Mouse (Mus musculus) heart, postnatal 4 days (tissue): ENCODE results near the gene Mgme1. TPM values are rescaled to one million over a fixed set of nuclear protein-coding genes. Genes with fewer than 3 reads are reported as not detected.

ENCODE experiments used
- DNase-seq: peaks from one replicate; pipeline ENCODE4 v3.0.0; 2021
- total RNA-seq, 2 experiments: library from RNA; stranded (reverse); gene quantifications; 2 replicates each; pipeline ENCODE4 v1.2.3; 2021

The Mgme1 gene
- total RNA-seq, result 10 to 100 TPM; 10.2 to 11.8 TPM

DNA sequence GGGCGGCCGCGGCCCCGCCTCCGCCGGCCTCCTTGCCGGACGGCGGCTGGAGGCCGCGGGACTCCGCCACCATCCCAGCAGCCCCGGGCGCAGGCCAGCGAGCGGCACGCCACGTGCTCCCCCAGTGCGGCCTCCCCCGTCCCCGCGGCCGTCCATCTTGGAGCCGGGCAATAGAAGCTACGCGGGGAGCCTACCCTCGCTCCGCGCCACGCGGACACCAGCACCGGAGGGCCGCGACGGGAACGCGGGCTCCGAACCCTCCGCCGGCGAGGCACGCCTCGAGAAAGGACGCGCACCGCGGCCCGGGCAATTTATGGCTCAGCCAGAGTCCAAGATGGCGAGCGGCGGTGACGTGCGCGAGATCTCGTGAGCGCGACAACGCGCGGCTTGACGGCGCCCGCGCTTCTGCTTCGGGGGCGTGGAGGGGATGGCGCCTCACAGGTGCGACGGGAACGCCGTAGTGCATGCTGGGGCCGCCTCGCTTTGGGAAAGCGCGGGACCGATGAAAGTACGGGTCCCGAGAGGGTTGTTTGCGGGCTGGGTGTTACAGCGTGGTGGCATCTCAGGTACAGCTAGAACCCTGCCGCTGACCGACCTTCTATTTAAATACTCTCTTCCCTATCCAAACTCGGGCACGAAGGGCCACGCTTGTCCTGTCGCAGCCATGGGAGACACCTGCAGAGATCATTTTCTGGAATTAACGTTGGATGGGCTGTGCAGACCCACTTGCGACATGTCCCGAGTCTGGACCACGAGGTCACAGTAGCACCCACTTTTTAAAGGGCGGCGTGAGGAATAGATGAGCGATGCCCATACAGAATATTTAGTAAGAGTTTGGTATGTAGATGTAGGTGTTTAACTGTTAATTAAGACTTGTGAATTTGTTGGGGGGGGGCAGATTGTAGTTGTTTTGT is at the start of gene Mgme1, which contains the start of gene Snx5:
Gene Mgme1 (plus strand): TSS at position 157 of the 914 bp plus-strand sequence.
Gene Snx5 (minus strand): TSS at position 400 of the 914 bp plus-strand sequence.
- peak; percentile 93 for DNase-seq

- no peak for DNase-seq
These were observed 46.1 kb upstream of the Mgme1 start for GRCm38 (mm10) chr2:144224351-144224750.

DNA sequence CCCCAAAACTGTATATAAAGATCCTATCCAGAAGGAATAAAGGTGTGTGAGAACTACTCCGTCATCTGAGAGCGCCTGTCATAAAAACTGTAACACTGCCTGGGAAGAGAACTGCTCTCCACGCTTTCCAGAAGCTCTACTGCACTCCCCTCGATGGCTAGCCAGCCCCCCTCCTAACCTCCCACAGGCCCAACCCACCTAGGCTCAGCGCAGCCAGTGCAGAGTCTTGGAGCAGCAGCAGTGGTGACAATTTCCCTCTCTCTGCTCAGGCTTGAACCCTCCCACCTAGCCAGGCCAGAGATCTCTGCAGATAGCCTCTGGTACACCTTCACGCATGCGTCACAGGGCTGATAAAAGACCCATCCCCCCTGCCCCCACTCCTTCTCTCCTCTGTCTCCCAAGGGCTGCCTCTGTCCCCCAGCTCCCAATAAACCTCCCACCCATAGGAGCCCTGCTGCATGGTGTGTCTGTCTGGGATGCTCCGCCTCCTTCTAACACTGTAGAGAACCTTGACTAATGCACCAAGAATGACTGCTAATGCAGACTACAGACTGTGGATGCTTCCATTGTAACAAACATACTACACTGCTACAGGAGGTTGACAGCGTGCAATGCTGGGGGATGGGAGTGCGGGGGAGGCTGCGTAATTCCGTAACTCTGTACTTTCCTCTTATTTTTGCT is 43.4 kb upstream of the Mgme1 start:
- DNase-seq, result no peak

DNA sequence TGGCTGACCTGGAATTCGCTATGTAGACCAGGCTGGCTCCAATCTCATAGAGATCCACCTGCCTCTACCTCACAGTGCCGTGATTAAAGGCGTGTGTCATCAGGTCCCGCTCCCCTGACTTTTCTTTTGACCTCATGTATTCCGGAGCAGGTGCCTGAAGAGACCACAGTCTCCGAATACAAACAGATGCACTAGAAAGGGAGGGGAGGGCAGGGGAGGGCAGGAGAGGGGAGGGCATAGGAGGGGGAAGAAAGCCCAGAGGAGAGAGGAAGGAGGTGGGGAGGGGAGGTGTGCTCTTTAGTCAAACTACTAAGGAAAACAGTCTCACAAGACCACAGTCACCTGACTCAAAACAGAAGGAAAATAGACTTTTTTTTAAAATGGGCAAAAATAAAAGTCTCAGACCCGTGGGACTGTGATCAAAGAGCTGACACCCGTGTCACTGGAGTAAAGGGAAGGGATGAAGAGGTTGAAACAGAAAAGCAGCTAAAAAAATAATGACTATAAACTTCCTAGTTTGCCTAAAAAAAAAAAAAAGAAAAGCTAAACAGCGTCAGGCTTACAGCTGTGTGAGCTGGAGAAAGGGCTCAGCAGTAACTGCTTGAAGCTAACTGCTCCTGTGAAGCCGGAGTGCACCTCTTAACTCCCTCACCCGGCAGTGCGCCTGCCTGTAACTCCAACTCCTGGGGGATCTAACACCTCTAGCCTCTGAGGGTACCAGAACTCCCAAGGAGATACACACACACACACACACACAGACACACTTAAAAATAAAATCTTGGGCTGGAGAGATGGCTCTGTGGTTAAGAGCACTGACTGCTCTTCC is 41.7 kb upstream of the Mgme1 start:
- no peak for DNase-seq

DNA sequence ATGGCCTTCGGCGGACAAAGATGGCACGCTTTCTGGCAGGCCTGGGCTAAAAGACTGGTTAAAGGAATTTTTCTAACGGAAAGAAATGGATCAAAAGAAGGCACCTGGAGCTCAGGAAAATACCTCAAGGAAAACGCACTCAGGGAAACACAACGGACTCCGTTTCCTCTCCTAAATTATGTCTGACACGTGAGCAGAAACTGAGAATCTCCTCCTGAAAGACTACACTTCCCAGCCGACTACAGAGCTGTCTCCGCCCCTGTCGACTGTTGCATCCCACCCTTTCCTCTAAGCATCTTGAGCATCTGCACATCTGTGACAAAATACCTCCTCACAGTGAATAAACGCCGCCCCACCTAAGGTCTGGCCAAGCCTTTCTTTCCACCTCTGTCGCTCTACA is 40.8 kb upstream of the Mgme1 start:
- DNase-seq, result no peak

DNA sequence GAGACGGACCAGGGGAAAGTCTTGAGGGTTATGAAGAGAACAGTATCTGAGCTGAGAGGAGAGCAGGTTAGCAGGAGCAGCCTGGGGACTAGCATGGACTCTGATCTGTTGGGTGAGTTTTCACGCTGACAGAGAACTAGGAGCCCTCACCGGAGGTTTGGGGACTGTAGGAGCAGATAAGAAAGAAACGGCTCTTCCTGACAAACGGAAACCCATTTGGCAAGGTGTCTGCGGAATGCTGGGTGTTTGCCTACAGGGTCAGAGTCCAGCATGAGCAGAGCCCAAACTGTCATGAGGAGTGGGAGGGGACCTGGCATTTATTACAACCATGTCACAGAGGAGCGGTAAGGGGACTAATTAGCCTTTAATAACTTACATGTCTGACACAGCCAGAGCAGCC is 40.0 kb upstream of the Mgme1 start:
- DNase-seq, result no peak

GRCm38 (mm10) chr2:144231115-144231514 is 39.3 kb upstream of the Mgme1 start:
- no peak for DNase-seq

DNA sequence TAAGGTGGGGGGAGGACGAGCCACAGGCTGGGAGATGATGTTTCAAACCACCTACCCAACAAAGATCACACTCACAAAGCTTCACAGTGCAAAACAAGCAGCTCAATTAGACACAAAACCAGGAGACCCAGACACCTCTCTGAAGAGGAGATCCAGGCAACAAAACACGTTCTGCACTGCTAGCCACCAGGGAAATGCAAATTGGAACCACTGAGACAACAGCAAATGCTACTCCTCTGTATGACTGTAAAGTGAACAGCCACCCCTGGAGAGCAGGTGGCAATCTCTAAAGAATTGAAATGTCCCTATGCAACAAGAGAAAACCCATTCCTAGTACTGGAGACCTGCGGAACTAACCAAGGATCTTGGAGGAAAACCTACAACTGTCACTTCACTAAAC is 36.9 kb upstream of the Mgme1 start:
- no peak for DNase-seq

DNA sequence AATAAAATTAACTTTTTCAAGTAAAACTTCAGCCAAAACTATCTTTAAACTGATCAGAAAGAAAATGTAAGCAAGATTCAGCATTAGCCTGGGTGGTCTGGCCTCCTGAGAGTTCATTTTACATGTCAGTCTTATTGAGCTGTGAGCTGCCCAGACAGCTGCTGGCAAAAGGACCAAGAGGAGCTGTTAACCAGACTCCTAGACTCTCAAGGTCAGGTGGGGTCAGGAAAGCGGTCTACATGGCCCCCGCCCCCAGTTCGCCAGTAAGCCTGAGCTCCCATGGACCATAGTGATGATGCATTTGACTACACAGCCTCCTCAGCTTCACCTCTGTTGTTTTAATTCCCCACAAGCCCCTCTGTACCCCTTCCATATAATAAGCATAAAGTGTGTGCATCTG is 34.7 kb upstream of the Mgme1 start:
- DNase-seq, result no peak

DNA sequence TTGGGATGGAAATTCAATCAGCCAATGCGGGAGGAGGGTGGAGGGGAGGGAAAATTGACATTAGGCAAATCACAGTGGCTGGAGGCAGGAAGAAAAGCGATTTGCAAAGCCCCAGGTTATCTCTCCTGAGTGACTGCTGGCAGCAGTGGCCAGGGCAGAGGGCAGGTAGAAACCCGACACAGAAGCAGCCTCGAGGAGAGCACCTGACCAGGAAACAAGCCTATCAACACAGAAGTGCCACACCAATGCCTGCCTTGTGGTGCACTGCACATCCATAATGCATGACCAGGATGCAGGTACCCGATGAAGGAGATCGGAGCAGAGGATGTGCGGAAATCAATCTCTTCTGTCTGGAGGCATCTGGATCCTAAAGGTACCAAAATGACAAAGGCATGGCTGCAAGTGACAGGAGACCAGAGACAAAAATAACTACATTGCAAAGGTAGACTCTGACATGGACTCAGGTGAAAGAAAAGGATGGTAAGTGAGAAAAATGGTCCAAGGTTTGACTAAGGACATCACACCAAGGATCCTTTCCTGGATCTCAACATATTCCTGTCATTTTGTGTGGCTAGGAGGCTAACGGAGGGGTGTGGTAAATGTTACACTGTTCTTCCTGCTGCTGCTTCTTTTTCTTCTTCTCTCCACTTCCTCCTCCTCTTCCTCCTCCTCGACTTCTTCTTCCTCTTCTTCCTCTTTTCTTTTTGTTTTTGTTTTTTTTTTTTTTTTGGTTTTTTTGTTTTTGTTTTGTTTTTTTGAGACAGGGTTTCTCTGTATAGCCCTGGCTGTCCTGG is 33.5 kb upstream of the Mgme1 start:
- DNase-seq, result no peak

- peak; percentile 72 for DNase-seq
These were observed 32.1 kb upstream of the Mgme1 start for GRCm38 (mm10) chr2:144238341-144238740.

GRCm38 (mm10) chr2:144239318-144239717 is 31.1 kb upstream of the Mgme1 start:
- DNase-seq, result no peak

- DNase-seq, result no peak
These were observed 30.2 kb upstream of the Mgme1 start for GRCm38 (mm10) chr2:144240095-144240899.

DNA sequence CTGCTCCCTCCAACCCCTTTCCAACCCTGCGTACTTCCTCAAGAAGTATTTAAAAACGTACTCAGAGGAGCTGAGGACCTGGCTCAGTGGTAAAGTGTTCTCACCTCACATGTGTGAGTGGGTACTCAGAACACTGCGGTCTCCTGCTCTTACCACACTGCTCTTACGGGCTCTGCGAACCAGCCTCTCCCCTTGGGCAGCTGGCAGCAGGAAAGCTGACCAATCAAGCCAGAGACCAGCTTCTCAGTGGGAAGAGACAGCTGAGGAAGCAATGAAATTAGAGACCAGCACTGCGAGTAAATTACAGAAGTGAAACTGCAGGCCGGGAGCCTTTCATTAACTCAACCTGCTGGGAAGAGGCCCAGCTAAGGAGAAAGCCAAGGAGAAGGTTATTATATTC is 25.0 kb upstream of the Mgme1 start:
- DNase-seq, result no peak

- DNase-seq, result no peak
These were observed 24.2 kb upstream of the Mgme1 start for GRCm38 (mm10) chr2:144246270-144246669.

DNA sequence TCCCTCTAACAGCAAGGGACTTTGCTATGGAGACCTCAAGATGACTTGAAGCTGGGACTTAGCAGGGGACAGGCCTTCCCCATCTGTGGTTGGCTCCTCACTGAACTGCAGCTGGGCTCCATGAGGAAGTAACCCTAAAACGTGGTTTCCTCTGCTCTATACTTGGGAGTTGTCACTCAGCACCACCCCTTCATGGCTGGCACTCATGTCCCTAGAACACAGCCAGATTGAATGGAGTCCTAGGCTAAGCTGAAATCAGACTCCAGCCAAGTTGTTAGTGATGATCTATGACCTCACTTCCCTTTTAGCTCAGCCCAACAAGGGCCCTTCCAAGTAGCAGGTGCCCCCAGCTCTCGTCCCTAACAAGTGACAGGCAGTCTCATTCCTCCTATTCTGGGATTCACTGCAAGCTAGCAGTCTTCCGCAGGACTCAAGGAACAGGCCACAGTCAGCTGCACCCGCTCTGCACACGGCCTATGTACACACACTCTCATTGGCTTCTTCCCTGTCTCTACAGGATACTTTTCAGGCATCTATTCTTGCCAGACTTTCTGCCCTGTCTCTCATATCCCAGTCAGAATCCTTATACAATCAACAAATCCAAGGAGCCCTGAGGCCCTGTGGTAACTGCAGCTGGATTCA is 23.0 kb upstream of the Mgme1 start:
- DNase-seq, result peak; percentile 30

DNA sequence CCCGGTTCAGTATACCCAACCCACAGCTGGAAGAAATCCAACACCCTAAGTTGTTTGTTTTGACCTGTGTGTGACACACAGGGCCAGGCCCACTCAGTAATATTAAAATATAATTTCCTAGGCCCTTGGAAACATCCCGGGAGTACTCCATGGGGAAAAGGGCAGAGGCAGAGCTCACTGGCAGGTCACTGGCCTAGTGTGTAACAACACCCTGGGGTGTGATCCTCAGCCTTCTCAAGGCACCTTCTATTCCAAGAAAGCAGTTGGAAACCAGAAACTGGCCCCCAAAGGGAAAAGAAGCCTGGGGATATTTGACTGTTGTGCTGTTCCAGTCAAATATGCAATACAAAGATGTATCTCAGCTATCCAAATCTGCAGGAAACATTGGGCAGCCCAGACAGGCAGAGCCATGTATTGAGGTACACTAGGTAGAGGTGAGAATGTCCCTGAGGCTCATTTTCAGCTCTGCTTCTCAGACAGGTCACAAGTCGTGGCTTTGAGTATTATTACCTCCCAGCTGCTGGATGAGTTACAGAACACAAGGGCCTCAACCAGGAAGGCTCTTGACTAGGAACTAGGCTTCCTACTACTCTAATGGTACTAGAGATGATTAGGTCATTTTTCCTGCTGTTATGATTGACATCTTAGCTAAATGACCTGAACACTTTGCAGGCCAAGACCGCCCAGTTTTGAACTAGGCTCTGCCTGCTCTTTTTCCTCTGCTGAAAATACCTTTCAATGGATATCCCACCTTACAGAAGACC is 21.7 kb upstream of the Mgme1 start:
- DNase-seq, result no peak

GRCm38 (mm10) chr2:144250111-144250510 is 20.4 kb upstream of the Mgme1 start:
- DNase-seq, result no peak

GRCm38 (mm10) chr2:144262837-144263236 is 7.6 kb upstream of the Mgme1 start:
- DNase-seq, result no peak
